Mouse (Mus musculus) thymus, postnatal 25 days (tissue): ENCODE data around the gene Tmem116.
"Not testable (repeated sequence)": the region's sequence is repeated elsewhere in the genome, so short reads cannot be mapped to it uniquely, and the experiment has no call there.

ENCODE experiments used
- DNase-seq: peaks from one replicate; pipeline ENCODE4 v3.0.0; 2022

Gene Tmem116

GRCm38 (mm10) chr5:121463601-121464250, 12.0 kb downstream of the Tmem116 start:
- no peak for DNase-seq

DNA sequence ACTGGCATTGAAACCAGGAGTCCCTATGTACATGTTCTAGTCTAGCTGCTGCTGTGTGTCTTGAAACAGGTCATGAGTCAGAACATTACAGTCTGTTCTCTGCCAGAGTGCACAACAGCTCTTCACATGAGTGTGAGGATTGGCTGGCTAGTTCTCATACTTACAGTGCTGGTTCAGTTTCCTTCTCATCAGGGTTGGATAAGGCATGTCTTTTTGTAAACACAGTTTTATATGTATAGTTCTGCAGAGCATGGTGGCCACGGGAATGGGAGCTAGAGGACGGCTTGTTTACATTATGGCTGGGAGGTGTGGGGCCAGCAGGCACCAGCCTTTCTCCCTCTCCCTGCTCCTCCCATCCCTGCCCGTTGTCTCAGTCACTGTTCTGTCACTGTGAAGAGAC, 17.9 kb downstream of the Tmem116 start:
- no peak for DNase-seq

DNA sequence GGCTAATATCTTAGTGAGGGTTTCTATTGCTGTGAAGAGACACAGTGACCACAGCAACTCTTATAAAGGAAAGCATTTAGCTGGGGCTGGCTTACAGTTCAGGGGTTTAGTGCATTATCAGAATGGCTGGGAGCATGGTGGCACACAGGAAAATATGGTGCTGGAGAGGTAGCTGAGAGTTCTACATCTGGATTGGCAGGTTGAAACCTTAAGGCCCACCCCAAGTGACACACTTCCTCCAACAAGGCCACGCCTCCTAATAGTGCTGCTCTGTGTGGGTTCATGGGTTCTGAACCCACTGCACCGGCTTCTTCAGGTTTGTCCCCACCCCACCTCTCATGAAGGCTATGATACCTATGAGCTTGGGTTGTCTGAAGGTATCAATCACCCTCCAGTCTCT, 20.7 kb downstream of the Tmem116 start:
- no peak for DNase-seq

GRCm38 (mm10) chr5:121474610-121475009, 22.9 kb downstream of the Tmem116 start:
- no peak for DNase-seq

GRCm38 (mm10) chr5:121476040-121476439, 24.3 kb downstream of the Tmem116 start:
- DNase-seq = no peak

GRCm38 (mm10) chr5:121477680-121478079, 26.0 kb downstream of the Tmem116 start:
- DNase-seq = peak; percentile 18

DNA sequence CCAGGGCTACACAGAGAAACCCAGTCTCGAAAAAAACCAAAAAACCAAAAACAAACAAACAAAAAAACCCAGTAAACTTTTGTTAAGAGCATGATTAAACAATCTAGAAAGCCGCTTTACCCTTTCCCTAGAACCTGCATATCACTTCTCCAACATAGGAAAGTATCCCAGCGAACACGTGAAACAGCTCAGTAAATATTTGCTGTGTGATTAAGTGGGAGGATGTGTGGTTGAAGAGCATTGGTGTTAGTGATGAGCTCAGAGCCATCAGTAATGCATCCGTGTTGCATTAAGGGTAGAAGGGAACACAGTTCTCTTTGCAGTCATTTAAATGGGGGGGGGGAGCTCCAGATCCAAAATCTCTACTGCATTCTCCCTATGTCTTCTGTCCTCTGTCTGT, 33.1 kb downstream of the Tmem116 start:
- DNase-seq = no peak

GRCm38 (mm10) chr5:121493305-121493704, 41.6 kb downstream of the Tmem116 start:
- DNase-seq = no peak

GRCm38 (mm10) chr5:121500719-121501118, 49.0 kb downstream of the Tmem116 start:
- no peak for DNase-seq

DNA sequence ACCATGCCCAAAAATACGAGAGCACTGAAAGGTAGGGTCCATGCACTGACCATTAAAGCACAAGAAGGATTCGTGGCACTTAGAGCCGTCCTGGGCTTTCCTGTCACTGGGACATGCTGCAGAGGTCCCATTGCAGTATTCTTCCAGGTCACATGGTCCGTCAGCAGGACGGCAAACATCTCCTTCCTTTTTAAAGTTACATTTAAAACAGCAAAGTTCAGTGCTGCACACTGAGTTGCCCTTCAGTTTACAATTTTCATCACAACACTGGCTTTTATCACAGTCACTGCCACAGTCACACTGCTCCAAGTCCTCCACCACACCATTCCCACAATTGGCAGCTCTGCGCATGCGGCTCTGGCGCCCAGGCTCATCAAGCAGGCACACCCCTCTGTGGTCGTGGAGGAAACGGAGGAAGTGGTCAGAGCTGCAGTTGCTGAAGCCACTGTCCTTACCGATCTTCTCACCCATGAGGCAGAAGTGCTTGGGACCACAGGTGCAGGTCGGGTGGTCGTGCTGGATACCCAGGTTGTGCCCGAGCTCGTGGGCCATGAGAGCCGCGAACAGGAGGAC, 49.8 kb downstream of the Tmem116 start:
- peak; percentile 15 for DNase-seq

- DNase-seq = peak; percentile 22
Observed at GRCm38 (mm10) chr5:121503231-121503630, 51.5 kb downstream of the Tmem116 start, which contains the start of gene Adam1b. Gene Adam1b, minus strand, starts transcription at chr5:121503435.

DNA sequence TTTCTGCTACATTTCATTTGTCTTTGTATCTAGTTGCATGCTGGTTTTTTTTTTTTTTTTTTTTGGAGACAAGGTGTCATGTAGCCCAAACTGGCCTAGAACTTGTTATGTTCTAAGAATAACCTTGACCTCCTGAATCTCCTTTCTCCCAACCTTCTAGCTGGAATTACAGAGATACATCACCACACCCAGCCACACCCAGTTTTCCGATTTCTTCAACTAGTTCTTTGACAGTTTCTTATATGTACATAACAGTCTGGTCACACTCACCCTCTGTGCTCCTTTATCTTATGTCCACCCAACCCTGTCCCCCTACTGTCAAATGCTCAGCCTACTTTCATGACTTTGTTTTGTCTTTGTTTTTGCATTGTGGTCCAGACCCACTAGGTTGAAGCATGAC, 55.2 kb downstream of the Tmem116 start:
- DNase-seq = no peak

- no peak for DNase-seq
Observed at GRCm38 (mm10) chr5:121510009-121510408, 58.3 kb downstream of the Tmem116 start.

GRCm38 (mm10) chr5:121518983-121519382, 67.3 kb downstream of the Tmem116 start:
- DNase-seq = no peak

GRCm38 (mm10) chr5:121519758-121520157, 68.1 kb downstream of the Tmem116 start:
- not testable (repeated sequence) for DNase-seq

GRCm38 (mm10) chr5:121525774-121526450, 74.2 kb downstream of the Tmem116 start:
- DNase-seq = no peak

GRCm38 (mm10) chr5:121526526-121526925, 74.8 kb downstream of the Tmem116 start:
- DNase-seq = no peak

DNA sequence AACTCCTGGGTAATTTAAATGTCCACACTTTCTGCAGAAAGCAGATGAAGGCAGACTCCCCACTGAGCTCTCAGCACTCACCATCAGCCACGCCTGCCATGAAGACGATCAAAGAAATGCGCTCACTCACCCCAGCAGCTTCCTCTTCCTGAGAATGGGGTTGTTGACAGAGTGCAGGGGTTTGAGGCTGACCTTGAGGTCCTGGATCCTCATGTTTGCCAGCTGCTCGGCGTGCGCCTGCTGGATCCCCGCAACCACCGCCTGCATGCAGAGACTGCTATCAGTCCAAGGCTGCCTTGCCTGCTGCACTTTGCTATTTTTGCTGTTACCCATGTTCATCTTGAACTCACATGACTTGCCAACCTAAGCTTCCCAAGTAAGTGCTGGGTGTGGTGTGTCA, 75.3 kb downstream of the Tmem116 start:
- DNase-seq = no peak

DNA sequence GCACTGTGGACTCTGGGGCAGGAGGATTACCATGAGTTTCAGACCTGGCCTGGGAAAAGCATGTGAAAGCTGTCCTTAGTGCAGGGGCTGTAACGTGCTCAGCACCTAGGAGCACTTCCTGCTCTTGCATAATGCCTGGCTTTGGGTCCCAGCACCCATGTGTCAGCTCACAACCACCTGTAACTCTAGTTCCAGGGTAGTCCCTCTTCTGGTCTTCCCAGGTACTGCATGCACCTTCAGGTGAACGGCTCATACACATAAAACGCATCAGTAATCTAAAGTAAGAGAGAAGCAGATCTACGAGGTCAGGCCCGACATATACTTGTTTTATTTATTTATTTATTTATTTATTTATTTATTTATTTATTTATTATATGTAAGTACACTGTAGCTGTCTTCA, 82.8 kb downstream of the Tmem116 start:
- DNase-seq = peak; percentile 29

DNA sequence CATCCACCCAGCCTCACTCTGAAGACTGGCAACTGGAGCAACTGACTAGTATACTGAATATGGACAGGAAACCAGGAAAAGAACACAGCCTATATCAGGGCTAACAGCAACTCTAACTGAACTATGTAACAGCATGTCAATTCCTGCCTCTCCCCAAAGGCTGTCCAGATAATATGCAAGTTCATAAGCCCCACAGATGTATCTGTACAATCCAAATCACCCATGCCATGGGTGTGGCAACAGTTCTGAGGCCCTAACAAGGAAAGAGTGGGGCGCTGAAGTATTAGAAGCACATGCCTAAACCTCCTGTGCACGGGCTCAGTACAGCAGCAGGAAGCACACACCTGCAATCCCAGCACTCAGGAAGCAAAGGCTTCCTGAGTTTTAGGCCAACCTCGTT, 83.4 kb downstream of the Tmem116 start:
- DNase-seq = no peak

- no peak for DNase-seq
Observed at GRCm38 (mm10) chr5:121536921-121537555, 85.3 kb downstream of the Tmem116 start.

DNA sequence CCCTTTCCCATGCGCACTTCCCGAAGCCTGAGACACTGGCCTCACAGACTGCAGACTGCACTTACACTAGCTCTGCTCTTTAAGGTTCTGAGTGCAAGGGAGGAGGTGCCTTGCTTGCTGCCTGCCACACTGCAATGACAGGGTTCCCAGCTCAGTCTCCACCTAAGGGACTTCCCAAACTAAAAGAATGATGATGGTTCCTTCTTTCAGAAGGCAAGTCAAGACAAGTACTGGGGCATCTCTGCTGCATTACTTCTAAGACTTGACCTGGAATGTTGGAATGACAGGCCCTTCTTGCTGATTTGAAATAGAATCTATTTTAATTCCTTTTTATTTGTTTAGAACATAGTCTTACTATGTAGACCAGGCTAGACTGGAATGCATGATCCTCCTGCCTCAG, 85.9 kb downstream of the Tmem116 start:
- no peak for DNase-seq

GRCm38 (mm10) chr5:121540066-121540465, 88.4 kb downstream of the Tmem116 start:
- DNase-seq = no peak

- DNase-seq = no peak
Observed at GRCm38 (mm10) chr5:121541235-121541634, 89.5 kb downstream of the Tmem116 start.
